ENCODE assay signal across 10 mouse cellular contexts in genomic region chr13:64098992-64099391, GRCm38 (mm10). TPM values are rescaled to one million over a fixed set of nuclear protein-coding genes. Genes with fewer than 3 reads are reported as not detected.
DNase-seq lines count a peak whose midpoint lies in the region; ATAC-seq and TF ChIP-seq lines count a peak whose summit lies in the region.
"Had no signal": no experiment of that assay in that cellular context is flagged by ENCODE, and none has a peak within 500 bp of the region (broad histone marks: within the 10 kb centered on the region; RNA-seq: fewer than 3 reads in every experiment).

No protein-coding gene starts in this region.

- no peak overlapping the region for H3K9ac ChIP-seq in midbrain, embryonic 14.5 days (replicated peaks; ENCODE audit: low read length)
- no peak overlapping the region for H3K9ac ChIP-seq in midbrain, embryonic 13.5 days (replicated peaks)
- H3K9ac ChIP-seq: neural tube, embryonic 13.5 days had no signal

- H3K27ac ChIP-seq in gastrocnemius, adult 2 months = no peak overlapping the region
- H3K27ac ChIP-seq in midbrain, embryonic 14.5 days (replicated peaks; ENCODE audit: low read depth, low read length) = no peak overlapping the region
- H3K27ac ChIP-seq in midbrain, embryonic 13.5 days = no peak overlapping the region
- H3K27ac ChIP-seq in heart, embryonic 10.5 days = no peak overlapping the region
- H3K27ac ChIP-seq: neural tube, embryonic 13.5 days had no signal

- H3K36me3 ChIP-seq in midbrain, embryonic 14.5 days (ENCODE audit: control insufficient read depth, insufficient read depth, low read length) = no peaks in the 10 kb centered on the region
- no peaks in the 10 kb centered on the region for H3K36me3 ChIP-seq in midbrain, embryonic 13.5 days
- no peaks in the 10 kb centered on the region for H3K36me3 ChIP-seq in heart, embryonic 10.5 days
- H3K36me3 ChIP-seq: neural tube, embryonic 13.5 days had no signal

- WGBS in midbrain, embryonic 14.5 days = 78% methylated on average over 9 of the region's 9 CpGs
- 75% methylated on average over 9 of the region's 9 CpGs for WGBS in midbrain, embryonic 13.5 days
- 69% methylated on average over 9 of the region's 9 CpGs for WGBS in heart, embryonic 10.5 days

- no peak for ATAC-seq in midbrain, embryonic 14.5 days (ENCODE audit: low FRiP score, low TSS enrichment)
- ATAC-seq in midbrain, embryonic 13.5 days = no peak

- no peaks in the 10 kb centered on the region for H3K27me3 ChIP-seq in midbrain, embryonic 14.5 days (ENCODE audit: control insufficient read depth, insufficient read depth, low read length)
- no peaks in the 10 kb centered on the region for H3K27me3 ChIP-seq in midbrain, embryonic 13.5 days
- H3K27me3 ChIP-seq in heart, embryonic 10.5 days (ENCODE audit: insufficient read depth, poor library complexity, severe bottlenecking) = no peaks in the 10 kb centered on the region
- H3K27me3 ChIP-seq: neural tube, embryonic 13.5 days had no signal

- TF ChIP-seq POLR2A in brain, embryonic 14.5 days (IDR thresholded peaks at IDR 0.05; ENCODE audit: borderline replicate concordance, extremely low read depth, insufficient read depth, insufficient read length, poor library complexity, severe bottlenecking) = no peak

- peak; percentile 24 for DNase-seq in gastrocnemius, adult 2 months
- no peak for DNase-seq in gastrocnemius, postnatal 36 days
- DNase-seq in midbrain, embryonic 14.5 days = peak; percentile 29
- DNase-seq in brain, embryonic 14.5 days (ENCODE audit: low read depth) = peak; percentile 15
- peak; percentile 64 for DNase-seq in naive thymus-derived CD4-positive, alpha-beta T cell, adult 2 months (ENCODE audit: low read depth)
- DNase-seq in yolk sac, embryonic 10.5 days (ENCODE audit: low spot score) = no peak
- DNase-seq in heart, embryonic 10.5 days (ENCODE audit: low spot score) = no peak

- no peaks in the 10 kb centered on the region for H3K9me3 ChIP-seq in midbrain, embryonic 14.5 days (ENCODE audit: control insufficient read depth, low read length)
- H3K9me3 ChIP-seq in midbrain, embryonic 13.5 days = no peaks in the 10 kb centered on the region
- H3K9me3 ChIP-seq in heart, embryonic 10.5 days = no peaks in the 10 kb centered on the region
- H3K9me3 ChIP-seq: neural tube, embryonic 13.5 days had no signal

- TF ChIP-seq CTCF in gastrocnemius, adult 2 months (IDR thresholded peaks at IDR 0.05) = peak; percentile 61
- peak; percentile 40; the same call in 1 of the 2 replicates for TF ChIP-seq CTCF in brain, embryonic 14.5 days (IDR thresholded peaks at IDR 0.05; ENCODE audit: borderline replicate concordance, extremely low read depth, insufficient read depth, insufficient read length)

- no peak overlapping the region for H3K4me2 ChIP-seq in midbrain, embryonic 14.5 days (ENCODE audit: low read length)
- no peak overlapping the region for H3K4me2 ChIP-seq in midbrain, embryonic 13.5 days (replicated peaks)
- H3K4me2 ChIP-seq: neural tube, embryonic 13.5 days had no signal

- intact Hi-C loops in gastrocnemius, adult 2 months (cut with DNase I) = no loop called here
- intact Hi-C loops in gastrocnemius, postnatal 36 days (cut with DNase I) = no loop called here

- H3K4me1 ChIP-seq in midbrain, embryonic 14.5 days (ENCODE audit: control insufficient read depth, insufficient read depth, low read length) = no peaks in the 10 kb centered on the region
- no peaks in the 10 kb centered on the region for H3K4me1 ChIP-seq in midbrain, embryonic 13.5 days (replicated peaks)
- H3K4me1 ChIP-seq in heart, embryonic 10.5 days = no peaks in the 10 kb centered on the region
- H3K4me1 ChIP-seq: neural tube, embryonic 13.5 days had no signal

- H3K4me3 ChIP-seq in gastrocnemius, adult 2 months = no peak overlapping the region
- no peak overlapping the region for H3K4me3 ChIP-seq in midbrain, embryonic 14.5 days (replicated peaks; ENCODE audit: low read depth, low read length)
- H3K4me3 ChIP-seq in midbrain, embryonic 13.5 days (replicated peaks) = no peak overlapping the region
- H3K4me3 ChIP-seq in heart, embryonic 10.5 days = no peak overlapping the region
- H3K4me3 ChIP-seq: neural tube, embryonic 13.5 days had no signal

RNA-seq across cellular contexts. Expression of gene Hsd17b3, which starts 10.0 kb away (rescaled TPM):
- not detected for total RNA-seq in gastrocnemius, adult 2 months (2021)
- total RNA-seq in gastrocnemius, postnatal 36 days (2021) = not detected
- polyA plus RNA-seq in midbrain, embryonic 14.5 days (2014; fragmentation: Nextera tagmentation; extraction: Ambion mirVana) = not detected in 2 replicates
- not detected in 2 replicates for polyA plus RNA-seq in midbrain, embryonic 13.5 days (2015; fragmentation: Nextera tagmentation; extraction: Ambion mirVana)
- polyA plus RNA-seq in brain, embryonic 14.5 days (2012; rRNA removed) = 0.19 and 0.25 TPM in 2 replicates
- polyA plus RNA-seq in heart, embryonic 10.5 days (2016; fragmentation: Nextera tagmentation; extraction: Ambion mirVana) = not detected in 2 replicates
- polyA plus RNA-seq: large intestine, adult 2 months; neural tube, embryonic 13.5 days had no signal

RNA-seq across cellular contexts. Expression of gene Slc35d2, which starts 30.2 kb away (rescaled TPM):
- total RNA-seq in gastrocnemius, adult 2 months (2021) = under 1 TPM; 0.84 to 0.89 TPM
- total RNA-seq in gastrocnemius, postnatal 36 days (2021) = under 1 TPM; 0.30 to 0.46 TPM
- 1.4 and 1.8 TPM in 2 replicates for polyA plus RNA-seq in midbrain, embryonic 14.5 days (2014; fragmentation: Nextera tagmentation; extraction: Ambion mirVana)
- polyA plus RNA-seq in midbrain, embryonic 13.5 days (2015; fragmentation: Nextera tagmentation; extraction: Ambion mirVana) = 1.4 and 2.2 TPM in 2 replicates
- polyA plus RNA-seq in brain, embryonic 14.5 days (2012; rRNA removed) = 0.95 and 1.2 TPM in 2 replicates
- 7.7 and 8.7 TPM in 2 replicates for polyA plus RNA-seq in heart, embryonic 10.5 days (2016; fragmentation: Nextera tagmentation; extraction: Ambion mirVana)

RNA-seq across cellular contexts. Expression of gene Zfp367, which starts 54.0 kb away (rescaled TPM):
- total RNA-seq in gastrocnemius, adult 2 months (2021) = 10 to 100 TPM; 19.1 to 23.8 TPM
- 10 to 100 TPM; 19.6 to 22.3 TPM for total RNA-seq in gastrocnemius, postnatal 36 days (2021)
- 4.2 and 7.2 TPM in 2 replicates for polyA plus RNA-seq in midbrain, embryonic 14.5 days (2014; fragmentation: Nextera tagmentation; extraction: Ambion mirVana)
- polyA plus RNA-seq in midbrain, embryonic 13.5 days (2015; fragmentation: Nextera tagmentation; extraction: Ambion mirVana) = 7.8 and 8.0 TPM in 2 replicates
- 8.5 and 9.3 TPM in 2 replicates for polyA plus RNA-seq in brain, embryonic 14.5 days (2012; rRNA removed)
- polyA plus RNA-seq in heart, embryonic 10.5 days (2016; fragmentation: Nextera tagmentation; extraction: Ambion mirVana) = 16.8 and 20.4 TPM in 2 replicates

Comparison
In these comparisons a context has a peak if more than half of its experiments do, and no peak if none do; other contexts are left out.
1. DNase-seq: peak in gastrocnemius, adult 2 months (single experiment), midbrain, embryonic 14.5 days (single experiment), brain, embryonic 14.5 days (single experiment) and naive thymus-derived CD4-positive, alpha-beta T cell, adult 2 months (single experiment); none in gastrocnemius, postnatal 36 days (0 of 2), yolk sac, embryonic 10.5 days (single experiment) and heart, embryonic 10.5 days (single experiment).